Mouse (Mus musculus) bone marrow, adult 2 months (tissue): Measurements from ENCODE around the gene Klra17. TPM values are rescaled to one million over a fixed set of nuclear protein-coding genes. Genes with fewer than 3 reads are reported as not detected.
"Not testable (repeated sequence)": the region's sequence is repeated elsewhere in the genome, so short reads cannot be mapped to it uniquely, and the experiment has no call there.

Experiments
- H3K27ac ChIP-seq: fragments of 200-500 bp; 2 replicates; pipeline ENCODE4 v1.5.1; 2012; ENCODE audit warnings: low read depth, mild to moderate bottlenecking, control low read depth, inconsistent platforms, low read length; ENCODE audit not compliant: control insufficient read depth, poor library complexity, insufficient read depth
- H3K4me1 ChIP-seq: fragments of 200-500 bp; 2 replicates; pipeline ENCODE4 v1.6.1; 2011; ENCODE audit warnings: low read length; ENCODE audit not compliant: control insufficient read depth, insufficient read depth
- H3K4me3 ChIP-seq: fragments of 200-500 bp; replicated peaks from 2 replicates; pipeline ENCODE3; 2011; ENCODE audit warnings: mild to moderate bottlenecking, low read depth, low read length, control low read depth; ENCODE audit not compliant: control insufficient read depth
- CTCF ChIP-seq: fragments of 200-500 bp; IDR thresholded peaks from 2 replicates; pipeline ENCODE4 v1.5.1; 2011; ENCODE audit warnings: low read length, control low read depth; ENCODE audit not compliant: control insufficient read depth, insufficient read depth
- POLR2A ChIP-seq: fragments of 200-500 bp; IDR thresholded peaks from 2 replicates; pipeline ENCODE4 v1.6.1; 2011; ENCODE audit warnings: low read depth, mild to moderate bottlenecking, control low read depth, low read length, borderline replicate concordance; ENCODE audit not compliant: control insufficient read depth
- WGBS: fragments of 180-500 bp; shearing (Covaris S2); methylation state at CpG from one replicate; pipeline ENCODE4 v1.1.7; 2018; 5-methylcytosine and 5-hydroxymethylcytosine counted together
- polyA plus RNA-seq: library from polyadenylated mRNA; stranded (reverse); fragments of >200 nt; gene quantifications from 2 replicates; pipeline ENCODE4 v1.2.4, GENCODE M21; 2011; ENCODE audit warnings: low replicate concordance; ENCODE audit not compliant: missing spikeins, insufficient read depth, insufficient read length

Gene Klra17
- 3.4 and 8.5 TPM in 2 replicates for polyA plus RNA-seq

- TF ChIP-seq CTCF (no peak), POLR2A (no peak)
- WGBS, result 0% methylated on average over 1 of the region's 1 CpGs
- Histone ChIP-seq H3K4me3 (peak within 1 kb of the TSS; percentile 54), H3K4me1 (peaks cover 2% of the 10 kb centered on the region), H3K27ac (no peak within 1 kb of the TSS)
These were observed at the start of gene Klra17 for GRCm38 (mm10) chr6:129876549-129876948. Gene Klra17, minus strand, starts transcription at chr6:129876672.

- not testable (repeated sequence) for H3K4me3 ChIP-seq, H3K4me1 ChIP-seq, H3K27ac ChIP-seq
These were observed 41.0 kb upstream of the Klra17 start, which contains the start of gene Klra5 for GRCm38 (mm10) chr6:129917476-129917946. Gene Klra5, minus strand, starts transcription at chr6:129917650.

GRCm38 (mm10) chr6:129916996-129917395, 40.5 kb upstream of the Klra17 start:
- Histone ChIP-seq H3K4me3 (no peak overlapping the region), H3K27ac (no peak overlapping the region), H3K4me1 (no peaks in the 10 kb centered on the region; the same call in 1 of the 2 replicates)
- TF ChIP-seq CTCF (no peak), POLR2A (no peak)
- WGBS, result 5% methylated on average over 1 of the region's 1 CpGs

GRCm38 (mm10) chr6:129882525-129882924, 6.1 kb upstream of the Klra17 start:
- no peak overlapping the region for H3K4me3 ChIP-seq
- H3K27ac ChIP-seq, result no peak overlapping the region
- H3K4me1 ChIP-seq, result no peaks in the 10 kb centered on the region; the same call in 1 of the 2 replicates
- TF ChIP-seq CTCF, result no peak
- 58% methylated on average over 2 of the region's 2 CpGs for WGBS

- H3K4me3 ChIP-seq, H3K4me1 ChIP-seq, H3K27ac ChIP-seq: not testable (repeated sequence)
- no CpG with 5 or more reads among the region's 3 CpGs for WGBS
These were observed 14.1 kb downstream of the Klra17 start, which contains the start of gene Gm17631 for GRCm38 (mm10) chr6:129862349-129862748. Gene Gm17631, plus strand, starts transcription at chr6:129862649.

- Histone ChIP-seq H3K4me1 (peaks cover 2% of the 10 kb centered on the region), H3K27ac (no peak overlapping the region), H3K4me3 (no peak overlapping the region)
- no peak for TF ChIP-seq POLR2A
- no peak for TF ChIP-seq CTCF
- WGBS, result 87% methylated on average over 1 of the region's 1 CpGs
These were observed 50.9 kb downstream of the Klra17 start for GRCm38 (mm10) chr6:129825559-129825958.

- no peak overlapping the region for H3K27ac ChIP-seq
- H3K4me1 ChIP-seq, result peaks cover 2% of the 10 kb centered on the region
- TF ChIP-seq POLR2A (no peak), CTCF (no peak)
- WGBS, result 6% methylated on average over 1 of the region's 1 CpGs
- no peak overlapping the region for H3K4me3 ChIP-seq
These were observed 52.5 kb downstream of the Klra17 start for GRCm38 (mm10) chr6:129824004-129824403.

GRCm38 (mm10) chr6:129817731-129818130, 58.7 kb downstream of the Klra17 start:
- WGBS, result 67% methylated on average over 3 of the region's 3 CpGs
- TF ChIP-seq CTCF, result no peak
- TF ChIP-seq POLR2A, result no peak
- H3K4me1 ChIP-seq, result no peaks in the 10 kb centered on the region
- H3K4me3 ChIP-seq, result no peak overlapping the region
- no peak overlapping the region for H3K27ac ChIP-seq

- not testable (repeated sequence) for H3K27ac ChIP-seq, H3K4me3 ChIP-seq, H3K4me1 ChIP-seq
- WGBS, result 56% methylated on average over 3 of the region's 3 CpGs
These were observed 92.3 kb downstream of the Klra17 start, which contains the start of gene Gm156 for GRCm38 (mm10) chr6:129784170-129784569. Gene Gm156, minus strand, starts transcription at chr6:129784270.

Other genes with a start within 250 kb of the Klra17 start
- not detected in 2 replicates for gene Klrc3, start 233.3 kb downstream of the Klra17 start, polyA plus RNA-seq
- 2.5 TPM in 1 of 2 replicates, not detected in the other for gene Klrc2, start 216.0 kb downstream of the Klra17 start, polyA plus RNA-seq
- gene Klrc1, start 197.7 kb downstream of the Klra17 start, polyA plus RNA-seq, result 2.3 TPM in 1 of 2 replicates, not detected in the other
- not detected in 2 replicates for gene Klri1, start 159.5 kb downstream of the Klra17 start, polyA plus RNA-seq
- 0.25 and 0.90 TPM in 2 replicates for gene Klri2, start 136.2 kb downstream of the Klra17 start, polyA plus RNA-seq
- gene Gm156, start 92.4 kb downstream of the Klra17 start, polyA plus RNA-seq, result 0.65 TPM in 1 of 2 replicates, not detected in the other
- gene Gm17631, start 14.0 kb downstream of the Klra17 start, polyA plus RNA-seq, result not detected in 2 replicates
- gene Klra5, start 41.0 kb upstream of the Klra17 start, polyA plus RNA-seq, result not detected in 2 replicates
- not detected in 2 replicates for gene Klra6, start 150.3 kb upstream of the Klra17 start, polyA plus RNA-seq
- gene Klra4, start 190.6 kb upstream of the Klra17 start, polyA plus RNA-seq, result 1.3 TPM in 1 of 2 replicates, not detected in the other